Mouse (Mus musculus): Measurements from ENCODE around the gene Ndufs2. TPM values are rescaled to one million over a fixed set of nuclear protein-coding genes. Genes with fewer than 3 reads are reported as not detected.

Ndufs2 gene
- total RNA-seq, 4 experiments from 2014 or later = 285 to 306 (median 298) TPM

GRCm38 (mm10) chr1:171231844-171232243 is 19.3 kb downstream of the Ndufs2 start:
- no peak for DNase-seq (ENCODE audit: low spot score in 2 of 2)

GRCm38 (mm10) chr1:171230215-171230614 is 21.0 kb downstream of the Ndufs2 start:
- no peak for DNase-seq (ENCODE audit: low spot score in 2 of 2)

DNA sequence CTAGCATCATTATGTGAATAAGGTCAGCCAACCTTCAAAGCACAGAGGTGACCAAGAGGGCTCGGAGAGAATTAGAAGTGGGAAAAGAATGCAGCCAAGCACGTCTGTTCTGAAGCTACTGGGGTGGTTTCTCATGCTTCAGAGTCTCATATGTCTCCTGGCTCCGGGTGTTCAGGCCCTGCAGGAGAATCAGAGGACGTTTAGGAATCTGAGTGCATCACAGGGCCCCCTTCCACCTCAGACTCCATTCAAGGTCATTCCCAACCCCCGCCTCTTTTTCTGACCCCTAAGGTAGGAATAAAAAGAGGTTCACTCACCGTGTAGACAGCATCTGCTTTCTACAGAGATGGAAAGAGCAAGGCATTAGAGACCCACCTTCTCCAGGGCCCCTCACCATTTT is 21.4 kb downstream of the Ndufs2 start:
- no peak for DNase-seq (ENCODE audit: low spot score in 2 of 2)

GRCm38 (mm10) chr1:171227879-171228278 is 23.3 kb downstream of the Ndufs2 start:
- DNase-seq (ENCODE audit: low spot score in 2 of 2) = no peak

GRCm38 (mm10) chr1:171226780-171227179 is 24.4 kb downstream of the Ndufs2 start:
- no peak for DNase-seq (ENCODE audit: low spot score in 2 of 2)

DNA sequence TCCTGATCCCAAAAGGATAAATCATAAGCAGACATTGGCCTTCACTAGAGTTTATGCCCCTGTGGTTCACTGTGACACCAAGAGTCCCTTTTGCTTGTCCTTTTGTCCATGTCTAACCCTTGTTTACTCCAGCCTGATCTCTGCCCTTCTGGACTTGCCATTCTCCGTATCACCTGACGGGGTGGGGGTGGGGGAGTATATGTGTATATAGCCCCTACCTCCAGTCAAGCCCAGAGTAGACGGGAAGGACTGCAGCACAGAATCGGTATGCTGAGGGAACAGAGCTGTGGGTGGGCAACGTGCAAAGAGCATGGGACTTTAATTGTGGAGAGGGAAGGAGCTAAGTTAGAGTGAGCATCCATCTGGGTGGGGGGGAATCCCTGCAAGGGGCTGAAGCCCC is 26.3 kb downstream of the Ndufs2 start, which contains the start of gene Apoa2:
Gene Apoa2, plus strand, starts transcription at position 198 of the 400 bp plus-strand sequence.
- DNase-seq (ENCODE audit: low spot score in 2 of 2) = no peak

DNA sequence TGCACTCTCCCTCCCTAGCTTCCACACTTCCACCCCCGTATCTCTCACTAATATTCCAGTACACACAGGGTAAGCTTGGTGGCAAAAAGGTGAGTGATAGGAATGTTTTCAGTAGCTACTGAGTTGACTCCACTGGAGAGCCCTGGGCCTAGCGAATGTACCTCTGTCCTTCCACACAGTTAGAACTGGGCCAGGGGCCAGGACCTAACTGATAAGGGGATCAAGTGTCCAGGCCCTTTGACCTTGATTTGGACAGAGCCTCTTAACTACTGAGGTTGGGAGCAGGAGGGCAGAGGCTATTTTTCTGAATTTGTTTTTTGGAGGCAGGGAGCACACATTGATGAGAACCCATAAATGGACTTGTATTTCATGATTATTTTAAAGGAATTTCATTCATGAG is 27.4 kb downstream of the Ndufs2 start:
- DNase-seq (ENCODE audit: low spot score in 2 of 2) = no peak

DNA sequence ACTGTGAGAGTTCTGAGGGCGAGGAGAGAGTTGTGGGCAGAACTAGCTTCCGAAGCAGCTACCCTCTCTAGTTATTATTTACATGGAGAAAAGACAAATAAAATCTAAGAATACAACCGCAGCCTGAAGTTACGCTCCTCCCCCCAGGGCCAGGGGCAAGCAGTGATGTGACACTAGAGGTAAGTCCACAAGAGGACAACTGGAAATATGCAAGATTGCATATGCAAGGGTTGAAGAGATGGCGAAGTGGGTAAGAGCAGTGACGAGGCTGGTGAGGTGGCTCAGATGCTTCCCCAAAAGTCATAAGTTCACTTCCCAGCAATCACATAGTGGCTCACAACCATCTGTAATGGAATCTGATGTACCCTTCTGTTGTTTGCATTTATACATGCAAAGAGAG is 28.0 kb downstream of the Ndufs2 start:
- DNase-seq (ENCODE audit: low spot score in 2 of 2) = no peak

DNA sequence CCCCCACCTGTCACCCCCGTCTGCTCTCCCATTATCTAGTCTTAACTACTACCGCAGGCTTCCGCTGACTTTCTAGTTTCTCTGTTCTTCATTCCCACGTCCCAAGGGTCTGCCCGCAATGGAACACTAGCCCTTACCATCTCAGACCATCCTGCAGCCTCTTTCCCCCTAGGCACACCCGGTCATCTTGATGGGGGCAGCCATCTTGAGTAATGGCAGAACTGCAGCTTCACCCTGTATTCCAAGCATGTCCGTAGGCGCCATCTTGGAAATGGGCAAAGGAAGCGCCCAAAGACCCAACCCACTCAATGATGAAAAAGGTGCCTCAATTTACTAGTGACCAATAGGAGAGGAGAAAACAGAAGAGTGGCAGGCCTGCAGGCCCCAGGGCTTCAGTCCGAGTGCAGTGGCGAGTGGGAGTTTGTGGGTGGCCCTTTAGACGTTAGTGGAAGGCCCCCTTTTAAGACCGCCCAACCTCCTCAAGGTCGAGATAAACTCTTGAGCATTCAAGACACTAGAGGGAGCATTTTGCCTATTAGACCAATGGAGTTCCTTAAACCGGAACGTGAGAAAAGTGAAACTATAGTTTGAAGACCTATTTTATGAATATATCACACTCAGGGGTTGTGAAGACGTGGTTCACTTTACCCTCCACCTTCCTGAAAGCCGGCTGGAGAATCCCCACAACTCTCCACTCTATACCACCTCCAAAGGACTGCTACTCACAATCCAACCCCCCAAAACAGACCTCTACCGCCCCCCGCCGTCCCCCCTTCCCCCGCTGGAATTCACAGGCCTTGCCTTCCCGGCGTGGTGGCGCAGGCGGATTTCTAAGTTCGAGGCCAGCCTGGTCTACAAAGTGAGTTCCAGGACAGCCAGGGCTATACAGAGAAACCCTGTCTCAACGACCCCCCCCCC is 28.7 kb downstream of the Ndufs2 start, which contains the start of gene Tomm40l:
Gene Tomm40l, minus strand, starts transcription at position 277 of the 918 bp plus-strand sequence.
- peak; percentile 84 to 99 for DNase-seq (ENCODE audit: low spot score in 2 of 2)

- peak in 1 of 2 experiments; percentile 34 for DNase-seq (ENCODE audit: low spot score in 2 of 2)
Measured at GRCm38 (mm10) chr1:171221281-171222193, 29.7 kb downstream of the Ndufs2 start.

GRCm38 (mm10) chr1:171220871-171221270 is 30.3 kb downstream of the Ndufs2 start:
- peak; percentile 64 to 75 for DNase-seq (ENCODE audit: low spot score in 2 of 2)

DNA sequence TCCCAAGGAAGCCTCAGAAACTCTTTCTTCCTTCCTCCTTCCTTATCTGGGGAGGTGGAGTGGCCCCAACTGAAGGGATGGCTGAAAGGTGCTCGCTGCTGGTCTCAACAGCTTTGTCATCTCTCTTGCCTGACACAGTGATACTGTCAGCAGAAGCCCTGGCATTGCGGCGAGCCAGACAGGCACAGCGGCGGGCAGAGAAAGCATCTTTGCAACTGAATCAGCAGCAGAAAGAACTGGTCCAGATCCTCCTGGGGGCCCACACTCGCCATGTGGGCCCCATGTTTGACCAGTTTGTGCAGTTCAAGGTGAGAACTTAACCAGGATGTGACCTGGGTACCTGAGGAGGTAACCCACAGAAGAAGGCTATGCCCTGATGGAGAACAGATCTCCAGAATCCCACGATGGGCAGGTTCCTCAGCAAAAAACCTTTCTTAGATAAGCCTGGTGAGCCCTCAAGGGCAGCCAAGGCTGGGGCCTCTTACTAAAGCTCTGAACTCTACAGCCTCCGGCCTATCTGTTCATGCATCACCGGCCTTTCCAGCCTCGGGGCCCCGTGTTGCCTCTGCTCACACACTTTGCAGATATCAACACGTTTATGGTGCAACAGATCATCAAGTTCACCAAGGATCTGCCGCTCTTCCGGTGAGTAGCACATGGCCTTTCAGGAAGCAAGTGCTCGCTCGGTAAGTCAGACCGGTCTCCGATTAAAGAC is 34.8 kb downstream of the Ndufs2 start:
- no peak for DNase-seq (ENCODE audit: low spot score in 2 of 2)

- DNase-seq (ENCODE audit: low spot score in 2 of 2) = no peak
Measured at GRCm38 (mm10) chr1:171213801-171214496, 37.2 kb downstream of the Ndufs2 start, which contains the start of gene Nr1i3. Gene Nr1i3, plus strand, starts transcription at chr1:171213970.

DNA sequence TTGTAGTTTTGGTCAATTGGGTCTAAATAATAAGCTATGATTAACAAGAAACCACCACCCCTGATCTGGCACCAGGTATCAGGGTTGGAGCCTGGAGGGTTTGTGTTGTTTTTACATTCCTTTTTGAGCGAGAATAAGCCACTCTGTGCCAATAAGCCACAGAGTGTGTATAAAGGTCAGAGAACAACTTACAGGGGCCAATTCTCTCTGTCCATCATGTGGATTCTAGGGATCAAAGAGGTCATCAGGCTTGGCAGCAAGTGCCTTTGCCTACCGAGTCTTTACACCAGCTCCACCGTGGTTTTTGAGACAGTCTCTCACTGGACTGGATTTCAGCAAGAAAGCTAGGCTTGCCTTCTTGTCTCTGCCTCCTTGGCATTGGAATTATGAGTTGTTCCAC is 38.3 kb downstream of the Ndufs2 start:
- DNase-seq (ENCODE audit: low spot score in 2 of 2) = no peak

GRCm38 (mm10) chr1:171209409-171209808 is 41.8 kb downstream of the Ndufs2 start:
- no peak for DNase-seq (ENCODE audit: low spot score in 2 of 2)

DNA sequence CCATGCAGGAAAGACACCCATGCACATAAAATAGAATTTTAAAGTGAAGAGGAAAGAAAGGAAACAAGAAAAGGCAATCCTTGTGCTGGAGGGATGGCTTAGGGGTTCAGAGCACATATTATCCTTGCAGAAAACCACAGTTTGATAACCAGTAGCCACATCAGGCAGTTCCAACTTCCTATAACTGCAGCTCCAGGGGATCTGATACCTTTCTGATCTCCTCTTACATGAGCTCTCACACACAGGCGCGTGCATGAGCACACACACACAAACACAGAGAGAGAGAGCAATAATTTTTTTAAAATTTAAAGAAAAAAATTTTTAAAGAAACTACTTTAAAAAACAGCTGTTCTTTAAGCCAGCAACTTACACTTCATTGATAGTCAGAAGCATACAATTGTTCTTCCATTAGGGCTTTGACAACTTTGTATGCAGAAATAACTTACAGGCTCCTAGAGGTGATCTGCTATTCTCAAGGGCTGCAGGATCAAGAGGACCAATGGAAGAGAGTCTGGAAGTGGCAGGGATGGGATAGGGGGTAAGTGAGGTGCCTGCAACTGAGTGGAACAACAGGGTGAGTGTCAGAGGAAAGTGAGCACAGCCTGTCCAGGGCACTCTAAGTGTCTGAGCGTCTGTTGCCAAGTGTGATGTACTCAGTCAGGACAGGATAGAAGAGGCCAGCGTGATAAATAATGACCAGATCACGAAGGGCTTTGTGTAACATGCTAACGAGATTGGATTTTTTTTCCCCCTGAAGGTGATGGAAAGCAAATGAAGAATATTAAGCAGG is 45.3 kb downstream of the Ndufs2 start:
- no peak for DNase-seq (ENCODE audit: low spot score in 2 of 2)

DNA sequence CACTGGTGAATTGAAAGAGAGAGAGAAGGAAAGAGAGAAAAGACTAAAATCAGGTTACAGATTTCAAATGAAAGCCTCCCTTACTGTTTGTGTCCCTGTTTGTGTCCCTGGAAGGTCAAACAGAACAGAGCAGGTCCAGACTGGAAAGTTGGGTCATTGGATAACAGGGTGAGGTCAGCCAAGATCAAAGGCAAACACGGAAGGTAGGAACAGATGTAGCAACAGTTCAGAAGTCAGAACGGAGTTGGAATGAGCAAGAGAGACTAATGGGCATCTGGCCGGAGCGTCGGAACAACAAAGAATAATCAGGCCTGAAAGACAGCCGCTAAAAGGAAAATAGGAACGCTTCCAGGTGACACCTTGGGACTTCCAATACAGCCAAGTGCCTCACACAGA is 46.9 kb downstream of the Ndufs2 start:
- no peak for DNase-seq (ENCODE audit: low spot score in 2 of 2)

- no peak for DNase-seq (ENCODE audit: low spot score in 2 of 2)
Measured at GRCm38 (mm10) chr1:171203471-171204248, 47.5 kb downstream of the Ndufs2 start.

DNA sequence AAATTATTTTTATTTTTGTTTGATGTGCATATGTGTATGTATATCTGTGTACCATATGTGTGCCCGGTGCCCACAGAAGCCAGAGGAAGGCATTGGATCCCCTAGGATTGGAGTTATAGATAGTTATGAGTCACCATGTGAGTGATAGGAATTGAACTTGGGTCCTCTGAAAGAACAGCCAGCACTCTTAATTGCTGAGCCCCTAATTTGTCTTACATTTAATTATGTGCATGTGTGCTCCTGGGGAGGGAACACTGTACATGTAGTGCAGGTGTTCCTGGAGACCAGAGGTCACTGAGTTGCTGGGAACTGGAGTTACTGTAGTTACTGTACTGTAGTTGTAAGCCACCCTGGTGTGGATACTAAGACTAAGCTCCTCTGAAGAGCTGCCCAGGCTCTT is 50.4 kb downstream of the Ndufs2 start:
- no peak for DNase-seq (ENCODE audit: low spot score in 2 of 2)

All from left cerebral cortex, adult 8-10 months (tissue).